Mouse (Mus musculus) urinary bladder, postnatal 14 days (tissue): Measurements from ENCODE around the gene Rpl6.
"Not testable (repeated sequence)": the region's sequence is repeated elsewhere in the genome, so short reads cannot be mapped to it uniquely, and the experiment has no call there.

Experiments
- DNase-seq: peaks from one replicate; pipeline ENCODE4 v3.0.0; 2021; ENCODE audit warnings: low spot score

Rpl6 gene

GRCm38 (mm10) chr5:121196764-121197163 is 7.5 kb upstream of the Rpl6 start:
- DNase-seq, result no peak

- DNase-seq, result no peak
Observed at GRCm38 (mm10) chr5:121197337-121197736, 6.9 kb upstream of the Rpl6 start.

- DNase-seq, result no peak
Observed at GRCm38 (mm10) chr5:121198376-121198775, 5.9 kb upstream of the Rpl6 start.

- DNase-seq, result no peak
Observed at GRCm38 (mm10) chr5:121201739-121202138, 2.5 kb upstream of the Rpl6 start.

GRCm38 (mm10) chr5:121202467-121202866 is 1.8 kb upstream of the Rpl6 start:
- no peak for DNase-seq

- DNase-seq, result not testable (repeated sequence)
Observed at GRCm38 (mm10) chr5:121205537-121206130, 1.4 kb downstream of the Rpl6 start.

- no peak for DNase-seq
Observed at GRCm38 (mm10) chr5:121206540-121206939, 2.3 kb downstream of the Rpl6 start.

GRCm38 (mm10) chr5:121206984-121207383 is 2.7 kb downstream of the Rpl6 start:
- no peak for DNase-seq

GRCm38 (mm10) chr5:121209755-121210600 is 5.7 kb downstream of the Rpl6 start:
- no peak for DNase-seq

- no peak for DNase-seq
Observed at GRCm38 (mm10) chr5:121210601-121210924, 6.3 kb downstream of the Rpl6 start.

- no peak for DNase-seq
Observed at GRCm38 (mm10) chr5:121212108-121212507, 7.8 kb downstream of the Rpl6 start.

- no peak for DNase-seq
Observed at GRCm38 (mm10) chr5:121214707-121215106, 10.4 kb downstream of the Rpl6 start.

GRCm38 (mm10) chr5:121215380-121216125 is 11.3 kb downstream of the Rpl6 start:
- DNase-seq, result peak; percentile 63

GRCm38 (mm10) chr5:121216126-121216446 is 11.8 kb downstream of the Rpl6 start:
- DNase-seq, result no peak

GRCm38 (mm10) chr5:121216584-121217312 is 12.5 kb downstream of the Rpl6 start:
- DNase-seq, result not testable (repeated sequence)

- no peak for DNase-seq
Observed at GRCm38 (mm10) chr5:121217313-121217634, 13.0 kb downstream of the Rpl6 start.

- no peak for DNase-seq
Observed at GRCm38 (mm10) chr5:121219190-121219589, 14.9 kb downstream of the Rpl6 start.

GRCm38 (mm10) chr5:121219980-121220731 is 15.9 kb downstream of the Rpl6 start, which contains the start of gene Hectd4:
TSS of gene Hectd4 (plus strand) at chr5:121220219.
- DNase-seq, result peak; percentile 99

- DNase-seq, result peak; percentile 12
Observed at GRCm38 (mm10) chr5:121220732-121221301, 16.5 kb downstream of the Rpl6 start.

GRCm38 (mm10) chr5:121221328-121221850 is 17.1 kb downstream of the Rpl6 start:
- no peak for DNase-seq

- not testable (repeated sequence) for DNase-seq
Observed at GRCm38 (mm10) chr5:121224020-121224419, 19.7 kb downstream of the Rpl6 start.
